Mouse (Mus musculus): ENCODE results near the gene Cept1.

DNA sequence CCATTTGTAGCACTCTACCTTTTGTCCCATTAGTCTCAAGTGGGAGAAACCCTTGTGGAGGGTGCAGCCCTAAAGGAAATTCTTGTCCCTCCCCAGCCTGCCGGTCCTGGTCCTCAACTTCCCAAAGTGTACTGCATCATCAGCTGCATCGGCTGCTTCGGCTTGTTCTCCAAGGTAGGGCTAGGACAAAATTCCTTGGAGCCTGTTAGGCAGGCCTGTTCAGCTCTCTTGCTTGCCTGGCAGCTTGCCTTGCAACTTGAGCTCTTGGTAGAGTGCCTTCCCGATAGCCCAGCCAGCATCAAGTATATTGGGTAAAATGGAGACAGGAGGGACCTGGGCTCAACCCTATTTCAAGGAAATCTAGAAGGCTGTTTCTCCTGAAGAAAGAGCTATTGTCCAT, 57.4 kb downstream of the Cept1 start:
- TF ChIP-seq POLR2A (IDR thresholded peaks at IDR 0.05; ENCODE audit: insufficient read depth, low read depth, low read length), result no peak
- no peak for TF ChIP-seq CTCF (IDR thresholded peaks at IDR 0.05)
- no peak for TF ChIP-seq EP300 (IDR thresholded peaks at IDR 0.05; ENCODE audit: insufficient read depth, low read depth, low read length)

All from heart, adult 2 months (tissue).